Mouse (Mus musculus) embryonic facial prominence, embryonic 14.5 days (tissue): Measurements from ENCODE around the gene Prnd. TPM values are rescaled to one million over a fixed set of nuclear protein-coding genes. Genes with fewer than 3 reads are reported as not detected.

Source experiments
- ATAC-seq: fragments of 200-750 bp; cut with Nextera tagmentation; 2 replicates; pipeline ENCODE4 v1.8.0; 2017; ENCODE audit warnings: low read depth, moderate number of reproducible peaks, moderate TSS enrichment
- DNase-seq: peaks from one replicate; pipeline ENCODE4 v3.0.0-alpha.2; 2015; ENCODE audit warnings: low spot score
- H3K27ac ChIP-seq: fragments of 300-500 bp; sonication (generic); replicated peaks from 2 replicates; pipeline ENCODE4 v1.5.1; 2014; ENCODE audit warnings: low read depth, mild to moderate bottlenecking, low read length, moderate library complexity
- H3K27me3 ChIP-seq: fragments of 300-500 bp; sonication (generic); replicated peaks from 2 replicates; pipeline ENCODE4 v1.6.1; 2014; ENCODE audit warnings: low read length; ENCODE audit not compliant: control insufficient read depth, insufficient read depth
- H3K36me3 ChIP-seq: fragments of 300-500 bp; sonication (generic); 2 replicates; pipeline ENCODE4 v1.6.1; 2014; ENCODE audit warnings: low read length, mixed read lengths; ENCODE audit not compliant: control insufficient read depth, insufficient read depth
- H3K4me1 ChIP-seq: fragments of 300-500 bp; sonication (generic); 2 replicates; pipeline ENCODE4 v1.6.1; 2014; ENCODE audit warnings: antibody characterized with exemption, low read length; ENCODE audit not compliant: control insufficient read depth, insufficient read depth
- H3K4me2 ChIP-seq: fragments of 300-500 bp; sonication (generic); 2 replicates; pipeline ENCODE4 v1.6.1; 2014; ENCODE audit warnings: low read depth, mild to moderate bottlenecking, low read length, moderate library complexity, mixed read lengths
- H3K4me3 ChIP-seq: fragments of 300-500 bp; sonication (generic); 2 replicates; pipeline ENCODE4 v1.5.1; 2014; ENCODE audit warnings: low read depth, mild to moderate bottlenecking, low read length
- H3K9ac ChIP-seq: fragments of 300-500 bp; sonication (generic); 2 replicates; pipeline ENCODE4 v1.6.1; 2014; ENCODE audit warnings: low read depth, mild to moderate bottlenecking, low read length, moderate library complexity, mixed read lengths
- H3K9me3 ChIP-seq: fragments of 300-500 bp; sonication (generic); 2 replicates; pipeline ENCODE4 v1.6.1; 2016; ENCODE audit warnings: low read length; ENCODE audit not compliant: control insufficient read depth
- WGBS: fragments of 180-500 bp; shearing (Covaris S2); extraction: QIAGEN DNeasy Blood & Tissue Kit; methylation state at CpG from one replicate; pipeline ENCODE4 v1.1.7; 2014; 5-methylcytosine and 5-hydroxymethylcytosine counted together
- polyA plus RNA-seq: library from polyadenylated mRNA; unstranded; fragments of >200 nt; fragmentation: Nextera tagmentation; extraction: Ambion mirVana; gene quantifications from 2 replicates; pipeline ENCODE4 v1.2.1, GENCODE M21; 2014

Gene Prnd
- polyA plus RNA-seq, 1 experiment from 2014 or later: 47.6 TPM

DNA sequence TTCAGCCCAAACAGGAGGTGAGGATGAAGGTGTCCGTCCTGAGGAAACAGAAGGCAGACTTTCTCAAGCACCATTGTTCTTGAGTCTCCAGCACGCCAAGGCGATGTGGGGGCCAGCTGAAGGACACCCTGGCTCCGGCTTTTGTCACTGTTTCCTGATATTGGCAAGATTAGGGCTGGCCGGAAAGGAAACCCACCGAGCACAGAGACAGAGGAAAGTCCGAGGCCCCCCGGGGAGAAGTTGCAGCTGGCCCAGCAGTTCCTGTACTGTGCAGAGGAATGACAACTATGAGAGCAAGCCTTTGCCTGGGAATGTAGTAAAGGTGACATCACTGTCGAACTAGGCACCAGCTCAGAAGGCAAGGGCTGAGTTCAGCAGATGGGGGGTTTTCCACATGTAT is 30.2 kb downstream of the Prnd start:
- Histone ChIP-seq H3K9ac (no peak overlapping the region), H3K9me3 (0 out of 2 replicates have a peak, but pooled peaks cover 7% of the 10 kb centered on the region), H3K36me3 (no peaks in the 10 kb centered on the region), H3K4me3 (no peak overlapping the region), H3K4me1 (no peaks in the 10 kb centered on the region), H3K4me2 (no peak overlapping the region), H3K27ac (no peak overlapping the region), H3K27me3 (no peaks in the 10 kb centered on the region)
- DNase-seq: peak; percentile 56
- 37% methylated on average over 9 of the region's 9 CpGs for WGBS
- peak; percentile 37; the same call in 1 of the 2 replicates for ATAC-seq

DNA sequence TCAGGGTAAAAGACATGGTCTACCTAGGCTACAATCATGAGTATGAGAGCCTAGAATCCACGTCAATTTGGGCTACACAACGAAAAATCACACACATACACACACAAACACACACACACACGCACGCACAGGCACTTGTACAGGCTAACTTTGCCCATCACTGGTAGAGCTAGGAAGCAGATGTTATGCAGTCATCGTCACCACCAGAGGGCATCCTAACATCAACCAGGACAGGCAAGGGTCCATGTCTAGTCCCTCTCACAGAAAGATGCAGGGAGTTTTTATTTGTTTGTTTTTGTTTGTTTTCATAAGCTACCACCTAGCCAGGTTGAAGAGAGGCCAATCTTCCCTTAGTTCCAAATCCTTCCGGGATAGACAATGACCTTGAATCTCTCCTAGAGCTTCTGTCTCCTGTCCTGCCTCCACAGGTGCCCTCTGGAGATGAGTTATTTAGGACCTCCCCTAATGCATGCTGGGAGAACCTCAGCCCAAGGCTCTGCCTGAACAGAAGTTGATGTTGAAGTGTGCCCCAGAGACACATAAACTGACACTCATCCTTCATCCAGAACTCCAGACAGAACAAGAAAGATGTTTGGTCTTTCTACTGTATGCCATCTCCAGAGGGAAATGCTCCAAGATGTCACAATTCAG is 32.0 kb downstream of the Prnd start:
- WGBS: 21% methylated on average over 6 of the region's 6 CpGs
- no peak overlapping the region for H3K9ac ChIP-seq
- no peaks in the 10 kb centered on the region for H3K27me3 ChIP-seq
- H3K4me2 ChIP-seq: no peak overlapping the region
- peak; percentile 87 for DNase-seq
- H3K36me3 ChIP-seq: no peaks in the 10 kb centered on the region
- H3K4me3 ChIP-seq: no peak overlapping the region
- ATAC-seq: peak; percentile 90
- no peaks in the 10 kb centered on the region for H3K4me1 ChIP-seq
- H3K9me3 ChIP-seq: 0 out of 2 replicates have a peak, but pooled peaks cover 6% of the 10 kb centered on the region
- H3K27ac ChIP-seq: no peak overlapping the region

DNA sequence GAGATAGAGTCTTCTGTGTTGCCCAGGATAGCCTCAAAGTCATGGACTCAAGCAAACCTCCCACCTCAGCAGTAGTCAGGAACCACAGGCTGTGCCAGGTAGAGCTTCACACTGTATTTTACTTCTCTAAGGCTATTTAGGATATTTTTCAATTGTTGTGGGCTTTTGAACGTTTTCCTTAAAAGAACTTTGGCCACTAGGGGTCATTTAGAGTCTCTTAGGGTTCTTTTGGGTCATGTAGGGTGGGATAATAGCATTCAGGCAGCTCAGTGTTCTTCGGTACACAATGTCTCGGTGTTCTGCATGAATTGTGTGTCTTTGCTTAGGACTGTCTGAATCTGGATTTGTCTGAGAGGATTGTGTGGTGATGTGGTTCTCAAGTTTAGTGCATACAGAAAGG is 37.3 kb downstream of the Prnd start:
- H3K9me3 ChIP-seq: no peaks in the 10 kb centered on the region
- no peaks in the 10 kb centered on the region for H3K36me3 ChIP-seq
- no peak overlapping the region for H3K4me3 ChIP-seq
- WGBS: 47% methylated on average over 3 of the region's 3 CpGs
- H3K4me2 ChIP-seq: no peak overlapping the region
- no peak overlapping the region for H3K27ac ChIP-seq
- H3K9ac ChIP-seq: no peak overlapping the region
- no peak for DNase-seq
- no peaks in the 10 kb centered on the region for H3K27me3 ChIP-seq
- H3K4me1 ChIP-seq: peaks cover 3% of the 10 kb centered on the region
- ATAC-seq: no peak

GRCm38 (mm10) chr2:131988550-131988949 is 37.9 kb downstream of the Prnd start:
- no peaks in the 10 kb centered on the region for H3K27me3 ChIP-seq
- no peak overlapping the region for H3K9ac ChIP-seq
- WGBS: 69% methylated on average over 2 of the region's 2 CpGs
- no peak overlapping the region for H3K27ac ChIP-seq
- no peak for ATAC-seq
- DNase-seq: no peak
- no peaks in the 10 kb centered on the region for H3K9me3 ChIP-seq
- no peaks in the 10 kb centered on the region for H3K36me3 ChIP-seq
- H3K4me2 ChIP-seq: no peak overlapping the region
- H3K4me1 ChIP-seq: peaks cover 8% of the 10 kb centered on the region
- no peak overlapping the region for H3K4me3 ChIP-seq

DNA sequence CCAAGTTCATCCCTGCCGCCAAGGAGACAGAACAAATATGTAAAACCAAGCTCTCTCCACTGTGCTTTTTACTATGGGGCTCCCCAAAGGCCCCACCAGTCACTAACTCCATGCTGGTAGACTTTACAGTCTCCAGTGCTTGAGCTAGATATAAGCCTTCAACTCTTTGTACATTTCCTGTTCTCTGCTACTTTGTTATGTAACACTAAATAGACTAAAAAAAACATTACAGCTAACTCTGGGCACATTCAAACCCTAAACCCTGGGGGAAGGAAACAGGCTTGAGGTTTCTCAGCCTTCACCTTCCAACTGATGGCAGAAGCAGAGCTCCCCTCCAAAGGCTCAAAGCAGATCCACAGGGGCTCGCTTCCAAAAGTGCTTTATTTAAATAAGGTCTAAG is 41.8 kb downstream of the Prnd start:
- H3K9me3 ChIP-seq: no peaks in the 10 kb centered on the region
- no peaks in the 10 kb centered on the region for H3K27me3 ChIP-seq
- 77% methylated on average over 2 of the region's 2 CpGs for WGBS
- no peak overlapping the region for H3K4me3 ChIP-seq
- H3K4me2 ChIP-seq: no peak overlapping the region
- ATAC-seq (no peak), DNase-seq (no peak)
- no peaks in the 10 kb centered on the region for H3K36me3 ChIP-seq
- H3K4me1 ChIP-seq: peaks cover 8% of the 10 kb centered on the region
- no peak overlapping the region for H3K27ac ChIP-seq
- no peak overlapping the region for H3K9ac ChIP-seq

GRCm38 (mm10) chr2:131993151-131993550 is 42.5 kb downstream of the Prnd start:
- Histone ChIP-seq H3K4me3 (no peak overlapping the region), H3K9ac (no peak overlapping the region), H3K9me3 (no peaks in the 10 kb centered on the region), H3K4me2 (no peak overlapping the region), H3K27ac (no peak overlapping the region), H3K36me3 (peaks cover 3% of the 10 kb centered on the region; the same call in 1 of the 2 replicates), H3K4me1 (peaks cover 8% of the 10 kb centered on the region), H3K27me3 (no peaks in the 10 kb centered on the region)
- 71% methylated on average over 4 of the region's 4 CpGs for WGBS
- no peak for ATAC-seq
- DNase-seq: no peak

GRCm38 (mm10) chr2:131993563-131994088 is 43.0 kb downstream of the Prnd start:
- Histone ChIP-seq H3K4me2 (no peak overlapping the region), H3K27ac (no peak overlapping the region), H3K36me3 (peaks cover 5% of the 10 kb centered on the region; the same call in 1 of the 2 replicates), H3K4me3 (no peak overlapping the region), H3K9me3 (no peaks in the 10 kb centered on the region), H3K4me1 (peaks cover 8% of the 10 kb centered on the region), H3K9ac (no peak overlapping the region), H3K27me3 (no peaks in the 10 kb centered on the region)
- ATAC-seq: peak; percentile 83
- no peak for DNase-seq
- 36% methylated on average over 14 of the region's 14 CpGs for WGBS

- H3K27me3 ChIP-seq: no peaks in the 10 kb centered on the region
- no peaks in the 10 kb centered on the region for H3K9me3 ChIP-seq
- no peak overlapping the region for H3K4me2 ChIP-seq
- H3K4me3 ChIP-seq: no peak overlapping the region
- peaks cover 5% of the 10 kb centered on the region; the same call in 1 of the 2 replicates for H3K36me3 ChIP-seq
- WGBS: 91% methylated on average over 6 of the region's 6 CpGs
- peaks cover 8% of the 10 kb centered on the region for H3K4me1 ChIP-seq
- ATAC-seq (no peak), DNase-seq (no peak)
- H3K9ac ChIP-seq: no peak overlapping the region
- H3K27ac ChIP-seq: no peak overlapping the region
Observed at GRCm38 (mm10) chr2:131994971-131995370, 44.3 kb downstream of the Prnd start.

GRCm38 (mm10) chr2:131995742-131996141 is 45.1 kb downstream of the Prnd start:
- Histone ChIP-seq H3K36me3 (peaks cover 5% of the 10 kb centered on the region; the same call in 1 of the 2 replicates), H3K27ac (no peak overlapping the region), H3K4me2 (no peak overlapping the region), H3K9me3 (no peaks in the 10 kb centered on the region), H3K4me1 (peaks cover 8% of the 10 kb centered on the region), H3K9ac (no peak overlapping the region), H3K27me3 (no peaks in the 10 kb centered on the region), H3K4me3 (no peak overlapping the region)
- ATAC-seq (no peak), DNase-seq (no peak)
- 80% methylated on average over 12 of the region's 12 CpGs for WGBS
